Mouse (Mus musculus) layer of hippocampus, postnatal 14 days (tissue): Measurements from ENCODE around the gene Ahcyl2. TPM values are rescaled to one million over a fixed set of nuclear protein-coding genes. Genes with fewer than 3 reads are reported as not detected.
"Not testable (repeated sequence)": the region's sequence is repeated elsewhere in the genome, so short reads cannot be mapped to it uniquely, and the experiment has no call there.

Experiments used
- DNase-seq, 2 experiments: peaks; one replicate each; pipeline ENCODE4 v3.0.0; 2021 to 2022; ENCODE audit warnings: low spot score in 2 of 2, mixed read lengths in 1 of 2
- total RNA-seq, 2 experiments: library from RNA; stranded (reverse); gene quantifications; 2 replicates each; pipeline ENCODE4 v1.2.3; 2021

The Ahcyl2 gene
- total RNA-seq, 2 experiments from 2014 or later: 160 to 162 TPM

DNA sequence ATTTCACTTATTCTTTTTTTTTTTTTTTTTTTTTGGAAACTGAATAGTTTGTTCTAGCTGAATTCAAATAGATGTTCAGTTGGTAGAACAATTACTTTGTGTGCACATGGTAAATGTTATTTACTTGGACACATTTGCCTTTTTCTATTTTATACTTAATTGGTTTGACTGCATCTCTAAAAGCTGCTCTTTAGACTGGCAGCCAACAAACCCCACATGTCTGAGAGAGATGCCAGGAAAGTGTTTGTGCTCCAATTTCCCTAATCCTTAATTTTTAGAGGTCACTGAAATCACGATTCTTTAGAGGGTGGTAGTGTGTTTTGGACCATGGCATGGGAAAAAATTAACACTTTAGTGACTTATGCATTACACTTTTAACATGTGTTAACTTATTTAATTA, 44.8 kb downstream of the Ahcyl2 start:
- peak in 1 of 2 experiments; percentile 85 for DNase-seq

DNA sequence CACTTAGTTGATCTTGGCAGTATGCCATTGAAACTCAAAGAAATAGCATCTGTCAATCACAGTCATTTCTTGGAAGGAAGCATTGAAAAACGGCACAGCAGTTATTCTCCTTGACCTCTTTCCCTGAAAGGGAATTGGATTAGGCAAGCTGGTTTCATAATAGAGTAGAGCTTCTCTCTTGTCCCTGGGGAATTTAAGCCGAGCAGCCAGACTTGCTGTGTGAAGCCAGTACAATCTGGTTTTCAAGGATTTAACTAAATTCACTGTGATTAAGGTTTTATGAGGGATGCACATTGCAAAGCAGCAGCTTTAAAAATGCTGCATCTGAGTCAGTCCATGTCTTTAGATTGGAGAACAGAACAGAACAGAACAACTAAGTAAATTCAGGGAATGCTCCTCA, 46.8 kb downstream of the Ahcyl2 start:
- DNase-seq: peak; percentile 19 to 60

DNA sequence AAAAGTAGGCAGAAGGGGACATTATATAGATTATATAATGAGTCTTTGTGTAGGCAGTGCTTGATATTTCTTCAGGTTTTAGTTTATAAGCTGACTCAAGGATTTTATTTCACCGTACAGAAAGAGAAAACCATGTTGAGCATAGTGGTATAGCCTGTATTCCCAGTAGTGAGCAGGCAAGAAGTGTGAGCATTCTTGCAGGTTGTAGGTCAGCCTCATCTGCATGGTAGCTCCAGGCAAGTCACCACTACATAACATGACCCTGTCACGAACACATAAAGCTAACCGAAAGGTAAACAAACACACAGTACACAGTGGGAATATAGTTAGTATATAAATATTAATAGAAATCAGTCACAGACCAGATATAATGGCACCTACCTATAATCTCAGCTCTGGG, 47.2 kb downstream of the Ahcyl2 start:
- DNase-seq: no peak

DNA sequence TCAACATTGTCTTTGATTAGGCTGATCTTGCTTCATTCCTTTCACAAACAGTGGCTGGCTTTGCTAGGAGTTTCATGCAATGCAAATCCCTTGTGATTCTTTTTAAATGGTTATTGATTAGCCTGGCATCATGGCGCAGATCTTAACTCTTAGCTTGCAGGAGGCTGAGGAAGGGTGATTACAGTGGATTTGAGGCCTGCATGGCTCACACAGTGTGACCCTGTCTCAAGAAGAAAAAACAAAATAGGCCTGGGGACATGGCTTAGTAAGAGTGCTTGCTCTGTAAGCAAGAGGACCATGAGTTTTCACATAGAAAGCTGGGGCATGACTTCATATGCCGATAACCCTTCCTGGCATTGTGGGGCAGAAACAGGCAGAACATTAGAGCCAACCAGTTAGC, 47.8 kb downstream of the Ahcyl2 start:
- no peak for DNase-seq

DNA sequence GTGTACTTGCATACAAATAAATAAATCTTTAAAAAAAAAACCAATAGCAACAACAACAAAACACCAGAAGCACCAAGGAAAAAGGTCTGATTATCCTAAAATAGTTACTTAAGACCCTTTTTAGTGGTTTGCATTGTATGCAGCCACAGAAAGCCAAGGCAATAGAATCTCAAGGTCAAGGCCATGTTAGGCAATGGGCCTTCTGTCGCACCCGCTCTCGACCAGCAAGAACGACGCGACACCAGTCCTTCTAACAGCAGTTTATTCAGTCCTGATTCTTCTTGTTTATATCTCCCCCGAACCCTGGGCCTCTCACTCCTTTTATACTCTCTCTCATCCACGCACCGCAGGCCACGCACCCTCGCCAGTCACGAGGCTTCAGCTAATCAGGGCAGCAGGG, 48.6 kb downstream of the Ahcyl2 start:
- DNase-seq: not testable (repeated sequence)

DNA sequence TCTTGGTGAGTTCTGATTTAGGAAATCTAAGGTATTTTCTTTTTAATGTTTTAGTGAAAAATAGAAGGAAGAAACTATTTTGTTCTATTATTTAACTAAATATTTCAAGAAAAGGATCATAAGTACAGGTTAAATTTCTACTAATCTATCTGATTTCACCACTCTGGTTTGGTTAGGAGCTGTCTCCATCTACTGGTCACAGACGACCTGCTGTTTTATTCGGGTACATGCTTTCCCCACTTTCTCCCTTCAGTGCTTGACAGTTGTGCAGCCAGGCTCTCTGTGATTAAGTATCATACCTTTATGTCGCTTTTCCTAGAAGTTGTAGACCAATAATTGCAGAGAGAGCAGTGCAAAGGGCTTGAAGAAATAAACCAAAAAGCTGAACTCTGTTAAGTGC, 51.5 kb downstream of the Ahcyl2 start:
- peak in 1 of 2 experiments; percentile 62 for DNase-seq

DNA sequence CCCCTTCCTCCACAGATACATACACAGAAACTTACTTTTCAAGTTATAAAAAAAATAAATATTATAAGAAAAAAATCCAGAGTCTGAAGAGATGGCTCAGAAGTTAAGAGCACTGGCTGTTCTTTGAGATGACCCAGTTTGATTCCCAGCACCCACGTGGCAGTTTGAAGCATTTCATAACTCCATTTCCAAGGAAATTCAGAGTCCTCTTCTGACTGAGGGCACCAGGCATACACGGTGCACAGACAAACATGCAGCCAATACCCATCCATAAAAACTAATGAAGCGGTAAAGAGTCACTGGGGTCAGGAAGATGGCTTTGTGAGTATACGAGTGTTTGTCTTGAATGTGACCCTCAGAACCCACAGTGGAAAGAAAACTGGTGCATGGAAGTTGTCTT, 52.5 kb downstream of the Ahcyl2 start:
- no peak for DNase-seq

DNA sequence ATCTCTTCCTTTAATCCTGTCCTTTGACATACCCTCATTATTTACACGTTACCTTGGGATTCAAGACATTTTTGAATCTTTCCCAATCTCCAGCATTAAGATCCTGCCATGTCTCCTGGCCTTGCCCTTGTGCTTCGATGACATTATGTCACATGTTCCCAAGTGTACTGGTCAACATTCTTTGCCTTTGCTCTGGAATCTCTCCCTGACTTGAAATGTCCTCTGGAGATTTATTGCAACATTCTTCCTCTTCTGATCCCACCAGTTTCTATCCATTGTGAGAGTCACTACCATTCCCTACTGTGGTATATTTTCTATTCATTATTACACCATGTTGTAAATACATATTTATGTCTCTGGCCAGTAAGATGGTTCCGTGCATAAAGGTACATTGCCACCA, 53.1 kb downstream of the Ahcyl2 start:
- no peak for DNase-seq

DNA sequence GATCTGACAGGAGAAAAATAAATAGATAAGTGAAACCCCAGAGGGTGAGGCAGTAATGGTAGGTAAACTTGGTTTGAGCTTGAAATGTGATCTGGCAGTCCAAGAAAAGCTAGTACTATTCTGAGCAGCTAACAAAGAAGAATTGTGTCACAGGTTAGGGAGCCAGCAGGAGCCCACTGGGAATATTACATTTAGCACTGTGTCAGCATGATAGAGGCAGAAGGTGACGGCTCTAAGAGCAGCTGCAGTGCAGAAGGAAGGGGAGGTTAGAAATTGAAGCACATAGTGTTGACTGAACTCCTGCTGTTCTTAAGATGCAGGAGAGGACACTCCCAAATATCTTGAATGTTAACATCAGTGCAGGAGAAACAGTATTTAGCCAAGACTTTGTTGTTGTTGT, 54.0 kb downstream of the Ahcyl2 start:
- DNase-seq: no peak

DNA sequence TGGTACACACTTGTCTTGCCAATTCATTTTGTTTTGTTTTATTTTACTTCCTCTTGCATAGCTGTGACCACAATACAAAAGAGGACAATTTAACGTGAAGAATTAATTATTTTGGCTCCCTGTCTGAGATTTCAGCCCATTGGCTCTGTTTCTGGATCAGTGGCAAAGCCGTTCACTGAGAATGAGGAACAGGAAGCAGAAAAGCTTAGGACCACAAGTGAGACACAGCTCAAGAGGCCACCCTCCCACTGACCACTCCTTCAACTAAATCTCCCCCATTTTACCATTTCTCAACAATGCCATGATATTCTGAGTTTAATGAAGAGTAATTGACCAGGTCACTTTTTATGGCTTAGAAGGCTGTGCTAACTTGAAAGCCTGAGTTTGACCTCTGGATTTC, 57.5 kb downstream of the Ahcyl2 start:
- no peak for DNase-seq

DNA sequence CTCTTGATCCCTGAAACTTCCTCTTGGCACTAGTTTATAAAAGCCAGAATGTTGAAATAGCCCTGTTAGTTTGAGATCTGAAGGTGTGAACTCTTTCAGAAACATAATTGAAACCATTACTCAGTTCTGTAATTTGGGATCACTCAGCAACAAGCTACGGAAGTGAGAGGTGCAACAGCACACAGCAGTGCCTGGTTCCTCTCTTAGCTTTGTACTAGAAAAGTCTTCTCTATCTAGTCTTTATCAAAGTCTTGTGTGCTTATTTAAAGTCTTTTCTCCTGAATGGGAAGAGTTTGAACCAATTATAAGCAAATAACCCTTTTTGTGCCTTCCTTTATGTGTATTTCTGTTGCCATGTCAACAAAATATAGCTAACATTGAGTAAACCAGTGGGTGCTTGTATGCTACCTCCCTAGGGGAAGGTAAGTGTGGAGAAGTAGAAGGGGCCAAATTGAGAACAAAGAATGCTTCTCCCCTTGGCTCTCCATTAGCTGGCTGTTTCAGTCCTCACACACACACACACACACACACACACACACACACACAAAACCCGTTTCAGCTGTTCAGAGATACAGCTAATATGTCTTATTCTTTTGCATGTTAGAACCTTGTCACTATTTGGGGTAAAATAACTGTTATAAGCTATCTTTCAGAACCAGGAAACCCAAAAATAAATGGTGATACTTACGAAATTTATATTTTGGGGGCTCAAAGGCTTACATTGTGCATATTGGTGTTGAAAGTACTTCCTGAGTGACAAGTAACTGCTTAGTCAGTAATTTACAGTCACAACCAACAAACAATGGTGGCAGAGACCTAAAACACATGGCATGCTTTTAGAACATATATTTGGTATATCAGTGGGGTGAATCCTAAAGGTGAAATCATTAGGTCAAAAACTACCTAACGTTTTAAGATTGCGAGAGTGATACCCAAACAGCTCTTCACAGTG, 59.8 kb downstream of the Ahcyl2 start:
- DNase-seq: no peak

DNA sequence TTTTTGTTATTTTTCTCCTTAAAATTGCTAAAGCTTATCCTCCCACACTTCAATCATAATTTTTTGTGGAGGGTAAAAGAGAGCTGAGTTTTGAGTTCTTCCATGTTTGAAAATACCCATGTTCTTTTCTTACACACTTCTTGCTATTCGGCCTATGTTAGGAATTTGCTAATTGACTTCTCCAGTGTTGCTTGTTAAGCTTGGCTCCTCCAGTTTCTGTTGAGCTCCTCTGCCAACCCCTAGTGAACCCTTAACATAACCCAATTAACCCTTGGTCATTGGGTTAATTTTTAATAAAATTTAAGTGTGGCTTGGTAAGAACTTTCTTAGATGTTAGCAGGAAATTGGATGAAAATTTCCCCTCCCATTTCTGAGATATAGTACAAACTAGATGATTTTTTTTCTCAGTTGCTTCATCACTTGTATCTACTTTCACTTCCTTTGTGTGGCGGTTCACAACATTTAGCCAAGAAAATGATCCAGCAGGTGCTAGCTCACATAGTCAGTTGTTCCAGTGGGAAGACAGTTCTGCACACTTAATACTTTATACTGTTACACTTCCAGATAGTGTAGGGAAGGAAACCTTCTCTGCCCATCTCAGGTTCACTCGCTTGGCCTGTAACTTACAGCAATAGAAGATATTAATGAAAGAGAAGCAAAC, 60.9 kb downstream of the Ahcyl2 start:
- DNase-seq: no peak

DNA sequence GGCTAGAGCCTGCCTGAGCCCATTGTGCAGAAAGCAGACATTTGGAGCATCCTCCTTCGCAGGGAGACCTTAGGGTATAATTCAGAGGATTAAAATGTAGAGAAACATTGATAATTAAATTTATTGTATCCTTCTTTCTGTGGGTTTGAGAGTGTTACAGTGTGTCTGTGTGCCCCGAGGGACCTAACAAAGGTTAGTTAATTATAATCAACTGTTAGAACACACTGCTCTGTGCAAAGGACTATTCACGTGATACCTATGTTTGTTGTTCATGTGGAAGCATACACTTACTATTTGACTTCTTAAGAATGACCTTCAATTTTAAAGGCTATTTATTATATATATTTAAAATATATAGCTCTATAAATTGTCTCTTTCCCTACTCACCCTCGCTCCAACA, 64.5 kb downstream of the Ahcyl2 start:
- no peak for DNase-seq

DNA sequence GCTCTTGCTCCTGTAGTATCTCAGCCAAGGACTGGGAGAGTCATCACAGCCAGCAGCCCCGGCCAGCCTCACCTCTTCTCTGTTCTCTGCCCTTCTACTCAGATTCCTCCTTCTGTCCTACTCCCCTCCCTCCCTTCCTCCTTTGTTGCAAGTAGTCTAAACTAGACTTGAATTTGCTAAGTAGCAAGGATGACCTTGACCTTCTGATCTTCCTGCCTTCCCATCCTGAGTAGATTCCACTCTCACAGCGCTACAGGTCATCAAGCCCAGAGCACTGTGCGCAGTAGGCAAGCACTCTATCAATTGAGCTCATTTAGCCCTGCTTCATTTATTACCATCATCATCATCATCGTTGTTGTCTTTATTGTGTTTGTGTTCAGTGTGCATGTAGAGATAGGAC, 65.3 kb downstream of the Ahcyl2 start:
- DNase-seq: no peak

DNA sequence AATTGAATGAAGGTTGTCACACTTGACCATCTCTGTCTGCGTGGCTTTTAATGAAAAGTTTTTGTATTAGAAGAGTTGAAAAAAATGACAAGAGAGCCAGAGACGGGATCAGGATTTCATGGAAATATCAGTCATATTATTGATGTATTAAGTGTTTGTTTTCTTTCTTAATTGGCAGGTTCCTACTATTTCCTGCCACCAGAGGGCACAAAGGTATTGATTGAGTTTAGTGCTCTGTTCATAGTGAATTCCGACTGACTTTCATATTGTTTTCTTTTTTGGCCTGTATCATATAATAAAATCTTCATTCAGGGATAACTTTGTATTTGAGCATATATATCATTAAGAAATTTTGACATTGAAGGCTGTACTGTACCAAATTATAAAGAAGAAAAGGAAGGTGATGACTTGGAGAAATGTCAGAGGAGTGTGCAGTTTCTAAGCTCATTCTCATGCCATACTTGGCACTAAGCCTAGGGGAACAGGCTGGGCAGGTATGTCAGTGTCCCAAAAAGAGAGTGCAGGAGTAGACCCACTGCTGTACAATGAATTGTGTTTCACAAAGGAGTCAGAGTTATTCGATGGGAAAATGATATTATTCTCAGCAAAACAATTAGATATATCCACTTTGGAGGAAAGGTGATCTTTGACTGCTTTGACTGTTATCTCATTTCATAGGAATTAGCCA, 65.9 kb downstream of the Ahcyl2 start:
- DNase-seq: peak in 1 of 2 experiments; percentile 36

DNA sequence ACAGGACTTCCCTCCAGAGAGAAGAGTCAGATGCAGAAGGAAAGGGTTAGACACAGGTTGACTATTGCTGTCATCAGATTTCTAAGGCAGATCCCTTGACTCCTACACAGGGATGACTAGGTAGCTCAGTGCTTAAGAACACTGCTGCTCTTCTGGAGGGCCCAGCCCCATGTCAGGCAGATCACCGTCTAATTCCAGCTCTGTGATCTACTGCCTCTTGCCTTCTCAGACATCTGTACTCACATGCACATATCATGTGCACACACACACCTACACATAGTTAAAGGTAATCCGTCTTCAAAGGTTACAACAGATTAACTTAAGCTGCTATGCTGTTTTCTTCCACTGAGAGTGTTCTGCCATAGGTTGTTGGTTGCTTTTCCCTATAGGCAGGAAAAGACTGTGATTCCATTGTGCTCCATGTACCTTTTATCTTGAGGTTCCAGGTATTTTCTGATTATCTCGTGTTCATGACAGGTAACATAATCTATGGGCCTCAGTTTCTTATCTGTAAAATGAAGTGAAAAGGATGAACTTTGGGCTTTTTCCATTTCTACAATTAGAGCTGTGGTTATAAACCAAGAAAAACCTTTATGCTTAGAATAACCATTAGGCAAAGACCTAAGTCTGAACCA, 67.8 kb downstream of the Ahcyl2 start:
- no peak for DNase-seq

DNA sequence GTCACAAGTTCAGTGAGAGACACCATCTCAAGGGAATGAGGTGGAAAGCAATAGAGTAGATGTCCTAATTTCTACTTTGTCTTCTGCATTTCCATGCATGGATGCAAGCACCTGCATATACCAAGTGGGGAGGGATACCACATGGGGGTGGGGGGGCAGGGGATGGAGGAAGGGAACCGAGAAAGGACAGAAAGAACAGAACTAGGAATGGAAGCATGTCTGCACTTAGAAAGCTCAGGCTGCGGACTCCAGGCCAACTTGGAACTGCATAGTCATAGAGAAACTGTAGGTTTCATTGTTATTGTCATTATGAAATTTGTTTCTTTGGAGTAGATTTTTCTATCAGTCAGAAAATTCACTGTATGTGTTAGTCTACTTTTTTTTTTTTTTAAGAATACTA, 69.8 kb downstream of the Ahcyl2 start:
- DNase-seq: no peak

DNA sequence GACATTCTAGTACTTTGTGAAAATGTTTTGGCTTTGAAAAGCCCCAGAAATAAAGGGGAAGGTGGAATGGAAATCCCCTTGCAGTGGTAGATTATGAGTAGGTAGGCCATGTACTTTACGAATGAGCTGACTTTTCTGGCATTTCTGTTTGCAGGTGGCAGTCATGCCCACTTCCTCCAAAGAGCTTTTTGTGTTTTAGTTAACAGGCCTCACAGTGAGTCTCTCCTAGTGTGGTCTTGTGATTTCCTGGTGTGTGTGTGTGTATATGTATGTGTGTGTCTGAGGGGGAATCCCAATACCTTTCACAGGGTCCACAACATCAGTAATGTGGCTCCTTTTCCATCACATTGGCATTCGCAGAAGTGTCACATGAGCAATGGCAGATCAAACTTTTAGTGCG, 70.7 kb downstream of the Ahcyl2 start:
- DNase-seq: no peak

DNA sequence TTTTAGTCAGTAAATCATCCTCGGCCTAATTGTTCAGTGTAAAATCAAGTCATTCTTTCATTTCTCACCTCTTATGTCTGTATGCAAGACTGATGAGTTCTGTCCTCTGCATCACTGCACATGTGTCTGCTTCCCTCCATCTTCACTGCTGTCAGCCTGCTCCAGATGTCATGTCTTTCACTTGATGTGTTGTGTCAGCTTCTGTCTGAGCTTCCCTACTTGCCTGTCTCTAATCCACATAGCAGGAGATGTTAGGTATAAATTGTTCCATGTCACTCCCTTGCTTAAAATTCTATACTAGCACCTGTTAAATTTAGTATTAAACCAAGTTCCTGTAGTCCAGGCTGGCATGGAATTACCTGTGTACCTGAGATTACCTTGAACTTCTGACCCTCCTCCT, 72.2 kb downstream of the Ahcyl2 start:
- no peak for DNase-seq

DNA sequence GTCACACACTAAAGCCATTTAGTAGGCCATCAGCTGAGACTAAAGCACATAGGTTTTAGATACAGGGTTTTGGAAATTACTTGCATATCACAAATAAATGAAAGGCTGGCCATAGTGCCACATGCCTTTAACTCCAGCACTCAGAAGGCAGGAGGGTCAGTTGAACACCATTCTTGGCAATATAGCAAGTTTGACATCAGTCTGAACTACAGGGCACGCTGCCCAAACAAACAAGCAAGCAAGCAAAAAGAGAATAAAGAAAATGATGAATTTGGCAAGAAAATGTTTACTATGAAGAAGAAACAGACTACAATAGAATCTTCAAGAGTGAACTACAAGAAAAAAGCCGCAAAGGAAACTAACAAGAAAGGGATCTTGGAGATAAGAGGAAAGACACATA, 73.7 kb downstream of the Ahcyl2 start:
- DNase-seq: no peak

DNA sequence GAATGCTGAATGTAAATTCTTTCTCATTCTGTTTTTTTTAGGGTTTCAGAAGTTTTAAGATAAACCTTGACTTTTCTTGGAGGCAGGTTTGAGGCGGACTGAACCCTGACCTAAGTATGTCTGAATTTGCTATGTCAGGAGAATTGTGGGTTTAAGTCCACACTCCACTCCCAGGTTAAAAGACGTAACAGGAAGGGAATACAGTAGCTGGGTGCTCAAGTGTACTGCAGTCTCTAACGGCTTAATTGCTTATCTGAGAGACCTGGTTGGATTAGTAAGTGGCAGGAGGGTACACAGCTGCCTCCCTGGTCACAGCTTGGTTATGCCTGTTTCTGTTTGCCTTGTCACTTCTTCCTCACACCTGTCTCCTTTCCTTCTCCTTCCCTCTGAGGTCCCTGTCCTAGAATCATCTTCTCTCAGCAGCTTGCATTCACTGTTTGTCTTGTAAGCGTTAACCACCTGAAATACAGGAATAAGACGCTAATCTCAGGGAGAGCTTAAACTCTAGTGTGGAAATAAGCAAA, 79.9 kb downstream of the Ahcyl2 start:
- DNase-seq: no peak
